Mouse (Mus musculus) thymus, adult 2 months (tissue): ENCODE measurements around the gene Cfi. TPM values are rescaled to one million over a fixed set of nuclear protein-coding genes. Genes with fewer than 3 reads are reported as not detected.

Experiments used
- DNase-seq: peaks from one replicate; pipeline ENCODE4 v3.0.0; 2021
- H3K27ac ChIP-seq: fragments of 200-500 bp; 2 replicates; pipeline ENCODE4 v1.5.1; 2012; ENCODE audit warnings: low read length, control low read depth; ENCODE audit not compliant: control insufficient read depth, insufficient read depth
- H3K27me3 ChIP-seq: fragments of 200-500 bp; 2 replicates; pipeline ENCODE4 v1.6.1; 2012; ENCODE audit warnings: mild to moderate bottlenecking, low read length, moderate library complexity, mixed read lengths; ENCODE audit not compliant: control insufficient read depth, insufficient read depth
- H3K36me3 ChIP-seq: fragments of 200-500 bp; 2 replicates; pipeline ENCODE4 v1.6.1; 2012; ENCODE audit warnings: mild to moderate bottlenecking, low read length, moderate library complexity; ENCODE audit not compliant: control insufficient read depth, insufficient read depth
- H3K4me1 ChIP-seq: fragments of 200-500 bp; replicated peaks from 2 replicates; pipeline ENCODE4 v1.6.1; 2012; ENCODE audit warnings: low read length; ENCODE audit not compliant: control insufficient read depth, insufficient read depth
- H3K4me3 ChIP-seq: fragments of 200-500 bp; 2 replicates; pipeline ENCODE4 v1.5.1; 2012; ENCODE audit warnings: mild to moderate bottlenecking, low read length, control low read depth, moderate library complexity; ENCODE audit not compliant: control insufficient read depth, insufficient read depth
- CTCF ChIP-seq: fragments of 200-500 bp; IDR thresholded peaks from 2 replicates; pipeline ENCODE4 v1.5.1; 2012; ENCODE audit warnings: mild to moderate bottlenecking, control low read depth, low read length, moderate library complexity, borderline replicate concordance; ENCODE audit not compliant: control insufficient read depth, poor library complexity, insufficient read depth; ENCODE audit errors: extremely low read depth
- POLR2A ChIP-seq: fragments of 200-500 bp; IDR thresholded peaks from 2 replicates; pipeline ENCODE4 v1.6.1; 2012; ENCODE audit warnings: mild to moderate bottlenecking, low read length, control low read depth, moderate library complexity; ENCODE audit not compliant: control insufficient read depth, poor library complexity, insufficient read depth; ENCODE audit errors: extremely low read depth
- WGBS: fragments of 180-500 bp; shearing (Covaris S2); methylation state at CpG from one replicate; pipeline ENCODE4 v1.1.7; 2018; 5-methylcytosine and 5-hydroxymethylcytosine counted together
- polyA plus RNA-seq: library from polyadenylated mRNA; depleted of rRNA; stranded (reverse); fragments of >200 nt; gene quantifications from 2 replicates; pipeline ENCODE4 v1.2.3, GENCODE M21; 2012

Cfi gene
- polyA plus RNA-seq, 1 experiment: 0.22 TPM

DNA sequence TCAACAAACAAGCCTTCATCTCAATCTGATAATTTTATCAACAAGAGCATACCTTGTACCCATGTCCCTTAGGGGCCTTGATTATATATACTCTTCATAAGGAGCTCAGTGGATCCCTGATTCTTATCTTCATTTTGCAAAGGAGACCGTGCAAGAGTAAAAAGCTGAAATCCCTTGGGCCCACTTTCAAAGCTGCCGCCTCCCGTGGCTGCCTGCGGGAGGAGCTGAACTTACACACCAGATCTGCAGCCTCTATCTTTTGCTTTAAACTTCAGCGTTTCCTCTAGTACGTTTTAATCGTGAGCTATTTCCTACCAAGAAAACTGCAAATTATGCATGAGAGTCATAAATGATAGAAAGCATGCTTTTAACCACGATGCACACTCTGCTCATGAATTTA lies 13.9 kb upstream of the Cfi start:
- Histone ChIP-seq H3K27ac (no peak overlapping the region), H3K4me3 (no peak overlapping the region), H3K4me1 (no peaks in the 10 kb centered on the region), H3K36me3 (peaks cover 15% of the 10 kb centered on the region; the same call in 1 of the 2 replicates), H3K27me3 (no peaks in the 10 kb centered on the region)
- DNase-seq: no peak
- whole genome bisulfite sequencing: 93% methylated on average over 8 of the region's 8 CpGs
- TF ChIP-seq POLR2A (no peak), CTCF (no peak)

GRCm38 (mm10) chr3:129822206-129822775 lies 13.4 kb upstream of the Cfi start, which contains the start of gene Rrh:
Rrh (minus strand) TSS chr3:129822587.
- WGBS: 98% methylated on average over 11 of the region's 11 CpGs
- DNase-seq: no peak
- H3K36me3 ChIP-seq: peaks cover 15% of the 10 kb centered on the region; the same call in 1 of the 2 replicates

DNA sequence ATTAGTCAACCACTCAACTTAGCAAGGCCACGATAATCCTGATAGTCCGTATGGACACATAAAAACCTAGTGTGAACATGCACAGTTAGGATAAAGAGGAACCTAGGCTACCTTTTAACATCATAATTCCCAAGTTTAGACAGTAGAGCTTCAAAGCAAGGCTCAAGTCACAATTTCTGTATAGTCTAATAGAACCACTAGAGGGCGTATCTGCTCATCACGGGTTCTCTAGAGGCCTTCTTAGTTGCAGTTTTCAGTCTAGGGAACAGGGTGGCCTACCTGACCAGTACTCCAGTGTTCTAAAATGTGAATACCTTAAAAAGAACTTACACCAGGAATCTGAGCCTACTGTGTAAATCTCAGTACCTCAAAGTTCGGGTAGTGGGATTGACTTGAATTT lies 12.4 kb upstream of the Cfi start:
- H3K27me3 ChIP-seq: no peaks in the 10 kb centered on the region
- WGBS: 57% methylated on average over 5 of the region's 5 CpGs
- H3K4me3 ChIP-seq: no peak overlapping the region
- H3K27ac ChIP-seq: no peak overlapping the region
- no peak for TF ChIP-seq POLR2A
- no peak for TF ChIP-seq CTCF
- H3K4me1 ChIP-seq: no peaks in the 10 kb centered on the region
- peaks cover 15% of the 10 kb centered on the region; the same call in 1 of the 2 replicates for H3K36me3 ChIP-seq
- peak; percentile 6 for DNase-seq

More at GRCm38 (mm10) chr3:129822206-129822775, 13.4 kb upstream of the Cfi start, which contains the start of gene Rrh:
- Histone ChIP-seq H3K4me1 (no peaks in the 10 kb centered on the region), H3K27ac (no peak within 1 kb of the TSS), H3K27me3 (no peaks in the 10 kb centered on the region), H3K4me3 (no peak within 1 kb of the TSS)
- TF ChIP-seq CTCF: no peak
- no peak for TF ChIP-seq POLR2A

DNA sequence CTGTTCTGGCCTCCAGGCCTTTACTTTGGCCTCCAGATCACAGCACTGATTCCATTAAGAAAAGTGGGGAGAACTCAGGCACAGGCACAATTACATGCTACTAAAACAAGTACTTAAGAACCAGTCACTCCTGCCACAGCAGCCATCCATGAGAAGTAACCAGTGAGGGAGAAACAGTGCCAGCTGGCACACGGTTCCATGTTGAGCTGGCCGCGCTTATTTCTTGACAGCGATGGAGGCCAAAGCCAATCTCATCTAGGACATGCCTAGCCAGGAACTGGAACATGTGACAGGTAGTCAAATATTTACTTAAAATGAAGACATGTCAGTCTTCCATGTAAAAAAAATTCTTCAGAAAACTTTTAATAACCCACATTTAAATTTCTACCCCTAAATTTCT lies 11.5 kb upstream of the Cfi start:
- Histone ChIP-seq H3K4me3 (no peak overlapping the region), H3K27ac (no peak overlapping the region), H3K27me3 (no peaks in the 10 kb centered on the region), H3K4me1 (no peaks in the 10 kb centered on the region), H3K36me3 (peaks cover 15% of the 10 kb centered on the region; the same call in 1 of the 2 replicates)
- no peak for DNase-seq
- TF ChIP-seq CTCF (no peak), POLR2A (no peak)
- WGBS: 96% methylated on average over 4 of the region's 4 CpGs

DNA sequence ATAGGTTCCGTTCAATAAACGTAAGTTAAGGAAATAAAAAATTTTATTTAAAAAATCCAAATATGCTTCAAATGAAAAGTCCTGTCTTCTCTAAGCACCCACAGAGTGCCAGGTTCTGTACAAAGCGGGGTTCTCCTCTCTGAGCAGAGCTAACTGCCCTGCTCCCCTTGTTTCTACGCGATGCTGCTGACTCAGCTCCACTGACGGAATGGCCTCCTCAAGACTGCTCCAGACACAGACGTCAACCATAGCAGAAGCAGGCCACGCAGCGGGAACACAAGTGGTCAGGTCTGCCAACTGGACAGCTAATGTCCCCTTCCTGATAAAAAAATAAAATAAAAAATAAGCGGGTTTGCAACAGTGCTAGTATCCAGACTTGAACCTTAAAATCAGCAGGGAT lies 10.8 kb upstream of the Cfi start:
- Histone ChIP-seq H3K36me3 (peaks cover 15% of the 10 kb centered on the region; the same call in 1 of the 2 replicates), H3K4me1 (no peaks in the 10 kb centered on the region), H3K27me3 (no peaks in the 10 kb centered on the region), H3K4me3 (no peak overlapping the region), H3K27ac (no peak overlapping the region)
- TF ChIP-seq POLR2A: no peak
- no peak for TF ChIP-seq CTCF
- WGBS: 96% methylated on average over 10 of the region's 10 CpGs
- DNase-seq: no peak

GRCm38 (mm10) chr3:129826691-129827090 lies 9.0 kb upstream of the Cfi start:
- H3K4me3 ChIP-seq: no peak overlapping the region
- 0 out of 2 replicates have a peak, but pooled peaks cover 2% of the 10 kb centered on the region for H3K4me1 ChIP-seq
- peaks cover 15% of the 10 kb centered on the region; the same call in 1 of the 2 replicates for H3K36me3 ChIP-seq
- DNase-seq: no peak
- no peaks in the 10 kb centered on the region for H3K27me3 ChIP-seq
- H3K27ac ChIP-seq: no peak overlapping the region
- WGBS: 91% methylated on average over 10 of the region's 10 CpGs
- no peak for TF ChIP-seq POLR2A
- no peak for TF ChIP-seq CTCF

GRCm38 (mm10) chr3:129827691-129828090 lies 8.0 kb upstream of the Cfi start:
- DNase-seq: no peak
- Histone ChIP-seq H3K4me3 (no peak overlapping the region), H3K27me3 (no peaks in the 10 kb centered on the region), H3K36me3 (peaks cover 15% of the 10 kb centered on the region; the same call in 1 of the 2 replicates), H3K27ac (no peak overlapping the region), H3K4me1 (0 out of 2 replicates have a peak, but pooled peaks cover 2% of the 10 kb centered on the region)
- WGBS: 98% methylated on average over 5 of the region's 5 CpGs
- no peak for TF ChIP-seq CTCF
- TF ChIP-seq POLR2A: no peak
